Mouse (Mus musculus) thymus, adult 2 months (tissue): ENCODE results near the gene Saa3.

Experiments
- CTCF ChIP-seq: fragments of 200-500 bp; IDR thresholded peaks from 2 replicates; pipeline ENCODE4 v1.5.1; 2012; ENCODE audit warnings: mild to moderate bottlenecking, control low read depth, low read length, moderate library complexity, borderline replicate concordance; ENCODE audit not compliant: control insufficient read depth, poor library complexity, insufficient read depth; ENCODE audit errors: extremely low read depth
- POLR2A ChIP-seq: fragments of 200-500 bp; IDR thresholded peaks from 2 replicates; pipeline ENCODE4 v1.6.1; 2012; ENCODE audit warnings: mild to moderate bottlenecking, low read length, control low read depth, moderate library complexity; ENCODE audit not compliant: control insufficient read depth, poor library complexity, insufficient read depth; ENCODE audit errors: extremely low read depth

DNA sequence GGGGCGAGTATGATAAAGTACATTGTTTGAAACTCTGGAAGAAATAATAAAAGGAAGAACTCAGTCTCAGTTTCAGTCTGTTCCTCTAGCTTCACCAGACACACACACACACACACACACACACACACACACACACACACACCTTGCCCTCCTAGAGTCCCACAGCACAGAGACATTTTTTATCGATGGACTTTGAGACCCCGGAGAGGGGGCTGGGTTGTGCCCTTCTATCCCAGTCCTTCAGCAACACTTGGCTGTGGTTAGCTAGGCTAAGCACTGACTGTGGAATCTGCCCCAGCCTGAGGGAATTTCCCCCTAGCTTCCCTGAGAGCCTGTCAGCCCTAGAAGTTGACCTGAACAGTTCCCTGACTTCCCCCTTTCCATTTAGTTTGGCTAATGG is 8.3 kb upstream of the Saa3 start:
- no peak for TF ChIP-seq POLR2A
- TF ChIP-seq CTCF = no peak
